Mouse (Mus musculus): Measurements from ENCODE around the gene Gal3st1.
"Not testable (repeated sequence)": the region's sequence is repeated elsewhere in the genome, so short reads cannot be mapped to it uniquely, and the experiment has no call there.

The Gal3st1 gene

DNA sequence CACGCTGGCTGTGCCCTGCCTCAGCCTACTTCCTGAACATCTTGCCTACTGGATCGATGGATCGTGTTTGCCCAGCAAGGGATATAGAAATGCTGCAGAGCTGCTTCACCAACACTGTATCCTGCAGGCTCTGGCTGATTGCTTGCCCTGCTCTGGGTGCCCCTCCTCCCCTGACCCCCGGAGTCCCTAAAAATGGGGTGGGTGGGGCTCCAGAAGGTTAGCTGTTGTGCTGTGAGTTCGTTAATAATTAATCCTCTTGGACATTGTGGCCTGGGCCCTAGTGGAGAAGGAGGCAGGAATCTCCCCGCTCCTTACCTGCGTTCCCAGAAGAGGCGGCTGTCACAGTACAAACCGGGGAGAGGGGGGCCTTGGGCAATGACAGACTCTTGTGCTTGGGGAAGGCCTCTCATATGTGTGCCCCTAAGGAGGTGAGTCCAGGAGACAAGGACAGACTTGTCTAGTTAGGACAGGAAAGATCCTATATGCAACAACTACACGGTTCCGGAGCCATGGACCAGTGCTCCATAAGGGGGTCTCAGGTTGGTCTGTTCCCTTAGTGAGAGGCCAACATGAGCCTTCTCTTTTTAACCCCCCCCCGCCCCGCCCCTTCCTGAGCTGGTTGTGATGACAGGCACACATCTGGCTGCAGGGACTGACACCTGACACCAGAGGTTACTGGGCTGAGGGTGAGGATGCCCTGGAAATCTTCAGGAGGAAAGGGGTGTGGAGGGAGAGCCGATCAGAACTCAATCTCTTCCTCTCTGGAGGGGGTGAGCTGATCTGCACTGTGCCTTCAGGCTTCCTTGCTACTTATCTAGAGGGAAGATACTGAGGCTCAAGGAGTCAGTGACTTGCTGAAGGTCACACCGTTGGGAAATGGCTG is 668 bp downstream of the Gal3st1 start:
- no peak for DNase-seq

DNA sequence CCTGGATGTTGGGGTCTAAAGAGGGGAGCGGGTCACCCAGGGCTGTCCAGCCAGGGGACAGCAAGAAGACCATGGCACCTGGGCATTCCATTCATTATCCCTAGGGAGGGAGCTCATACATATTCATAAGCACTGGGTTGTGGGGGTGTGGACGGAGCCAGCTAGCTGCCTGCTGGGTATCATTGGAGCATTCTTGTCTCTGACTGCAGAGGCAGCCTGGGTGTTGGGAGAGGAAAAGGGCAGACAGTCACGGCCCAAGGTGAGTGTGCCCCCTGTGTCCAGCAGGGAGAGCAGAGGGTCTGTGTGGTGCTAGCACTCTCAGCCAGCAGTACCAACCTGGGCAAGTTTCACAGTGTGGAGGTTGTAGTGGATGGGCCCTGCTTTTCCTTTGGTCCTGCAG is 6.3 kb downstream of the Gal3st1 start:
- DNase-seq: no peak

DNA sequence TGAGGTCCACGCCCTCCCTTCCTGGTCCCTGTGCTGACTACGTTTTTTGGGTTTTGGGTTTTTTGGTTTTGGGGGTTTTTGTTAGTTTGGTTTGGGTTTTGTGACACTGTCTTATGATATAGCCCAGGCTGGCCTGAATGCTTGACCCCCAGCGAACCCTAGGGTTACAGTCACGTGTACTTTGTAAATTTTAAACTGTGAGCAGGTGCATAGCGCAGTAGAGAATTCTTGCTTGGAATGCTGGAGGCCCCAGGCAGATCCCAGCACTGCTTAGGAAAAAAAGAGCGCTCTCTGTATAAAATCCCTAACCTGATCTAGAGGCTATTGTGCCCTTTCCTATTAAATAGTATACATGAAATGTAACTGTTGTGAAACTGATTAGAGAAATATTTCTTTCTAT is 9.7 kb downstream of the Gal3st1 start:
- no peak for DNase-seq

DNA sequence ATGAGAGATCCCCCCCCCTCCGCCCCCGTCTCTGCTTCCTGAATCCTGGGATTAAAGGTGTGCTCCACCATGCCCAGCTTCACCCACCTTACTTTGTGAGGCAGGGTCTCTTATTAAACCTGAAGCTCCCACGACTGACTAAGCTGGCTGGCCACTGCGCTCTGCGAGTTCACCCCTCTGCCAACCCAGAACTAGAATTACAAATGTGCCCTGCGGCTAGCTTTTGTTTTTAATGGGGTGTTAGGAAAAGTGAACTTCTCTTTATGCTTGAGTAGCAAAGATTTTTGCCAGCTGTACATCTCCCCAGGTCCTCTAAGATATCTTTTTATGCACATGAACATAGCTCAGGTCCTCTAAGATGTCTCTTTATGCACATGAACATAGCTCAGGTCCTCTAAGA is 10.5 kb downstream of the Gal3st1 start:
- DNase-seq: no peak

DNA sequence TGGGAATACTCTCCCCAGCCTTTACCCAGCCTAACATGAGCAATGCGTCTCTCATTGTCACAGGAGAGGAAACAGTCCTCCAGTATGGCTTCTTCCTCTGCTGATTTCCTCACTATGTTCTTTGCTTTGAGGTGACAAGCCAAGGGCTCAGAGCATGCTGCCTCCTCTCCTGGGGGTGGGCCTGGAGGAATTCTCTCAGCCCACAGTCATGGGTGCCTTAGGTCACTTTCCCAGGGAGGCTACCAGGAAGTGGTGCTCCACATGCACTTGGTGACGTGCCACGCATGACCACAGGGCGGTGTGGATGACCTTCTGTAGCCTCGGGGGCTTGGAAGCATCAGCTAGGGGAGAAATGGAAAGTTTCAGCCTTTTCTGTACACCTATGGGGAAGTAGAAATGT is 12.1 kb downstream of the Gal3st1 start:
- no peak for DNase-seq

DNA sequence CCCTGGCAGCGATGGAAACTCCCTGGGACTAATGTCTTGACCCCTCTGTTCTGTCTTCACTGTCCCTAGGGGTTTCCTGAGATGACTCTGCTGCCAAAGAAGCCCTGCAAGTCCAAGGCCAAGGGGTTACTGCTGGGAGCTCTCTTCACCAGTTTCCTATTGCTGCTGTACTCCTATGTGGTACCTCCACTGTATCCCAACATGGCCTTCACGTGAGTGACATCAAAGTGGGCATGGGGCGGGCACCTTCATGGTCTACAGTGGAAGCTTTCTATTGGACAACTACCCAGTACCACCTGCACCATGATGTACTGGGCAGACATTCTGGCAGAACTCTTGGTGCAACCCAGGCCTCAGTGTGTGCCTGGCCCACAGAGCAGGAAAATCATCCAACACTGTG is 13.4 kb downstream of the Gal3st1 start:
- DNase-seq: no peak

DNA sequence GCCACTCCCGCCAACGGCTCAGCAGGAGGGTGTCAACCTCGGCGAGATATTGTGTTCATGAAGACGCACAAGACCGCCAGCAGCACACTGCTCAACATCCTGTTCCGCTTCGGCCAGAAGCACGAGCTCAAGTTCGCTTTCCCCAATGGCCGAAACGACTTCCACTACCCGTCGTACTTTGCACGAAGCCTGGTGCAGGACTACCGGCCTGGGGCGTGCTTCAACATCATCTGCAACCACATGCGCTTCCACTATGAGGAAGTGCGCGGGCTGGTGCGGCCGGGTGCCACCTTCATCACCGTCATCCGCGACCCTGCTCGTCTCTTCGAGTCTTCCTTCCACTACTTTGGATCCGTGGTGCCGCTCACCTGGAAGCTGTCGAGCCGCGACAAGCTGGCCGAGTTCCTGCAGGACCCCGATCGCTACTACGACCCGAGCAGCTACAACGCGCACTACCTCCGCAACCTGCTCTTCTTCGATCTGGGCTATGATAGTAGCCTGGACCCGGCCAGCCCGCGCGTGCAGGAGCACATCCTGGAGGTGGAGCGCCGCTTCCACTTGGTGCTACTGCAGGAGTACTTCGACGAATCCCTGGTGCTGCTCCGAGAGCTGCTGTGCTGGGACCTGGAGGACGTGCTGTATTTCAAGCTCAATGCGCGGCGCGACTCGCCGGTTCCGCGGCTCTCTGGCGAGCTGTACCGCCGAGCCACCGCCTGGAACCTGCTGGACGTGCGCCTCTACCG is 14.7 kb downstream of the Gal3st1 start:
- no peak for DNase-seq

DNA sequence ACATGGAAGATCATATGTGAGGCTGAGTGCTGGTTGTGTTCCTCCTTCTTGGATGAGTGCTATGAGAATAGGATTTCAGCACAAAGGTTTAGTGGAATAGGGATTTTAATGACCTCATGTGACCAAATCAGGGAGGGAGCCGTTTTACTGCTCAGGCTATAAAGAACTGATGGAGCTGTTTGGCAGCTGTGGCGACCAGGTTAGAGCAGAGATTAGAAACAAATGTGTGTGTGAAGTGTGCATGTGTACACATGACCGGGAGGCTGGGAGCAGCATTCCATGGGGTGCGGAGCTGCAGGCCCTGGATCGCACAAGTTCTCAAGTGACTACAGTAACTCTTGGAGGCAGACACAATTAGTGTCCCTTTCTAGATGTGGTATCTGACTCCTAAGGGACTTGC is 16.1 kb downstream of the Gal3st1 start:
- DNase-seq: no peak

DNA sequence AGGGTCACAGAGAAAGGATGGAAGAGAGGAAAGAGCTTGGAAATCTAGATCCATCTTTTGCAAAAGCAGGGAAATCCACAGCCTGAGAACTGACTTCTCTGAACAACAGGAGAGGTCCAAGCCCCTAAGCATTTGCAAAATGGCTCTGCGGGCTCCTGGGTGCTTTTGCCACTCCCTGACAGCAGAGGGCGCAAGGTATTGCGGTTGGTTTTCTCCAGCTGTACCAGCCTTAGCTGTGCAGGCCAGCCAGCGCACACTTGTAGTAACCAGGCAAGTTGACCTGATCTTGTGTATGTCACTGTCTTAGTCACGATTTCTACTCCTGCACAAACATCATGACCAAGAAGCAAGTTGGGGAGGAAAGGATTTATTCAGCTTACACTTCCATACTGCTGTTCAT is 18.2 kb downstream of the Gal3st1 start:
- DNase-seq: peak; percentile 53

DNA sequence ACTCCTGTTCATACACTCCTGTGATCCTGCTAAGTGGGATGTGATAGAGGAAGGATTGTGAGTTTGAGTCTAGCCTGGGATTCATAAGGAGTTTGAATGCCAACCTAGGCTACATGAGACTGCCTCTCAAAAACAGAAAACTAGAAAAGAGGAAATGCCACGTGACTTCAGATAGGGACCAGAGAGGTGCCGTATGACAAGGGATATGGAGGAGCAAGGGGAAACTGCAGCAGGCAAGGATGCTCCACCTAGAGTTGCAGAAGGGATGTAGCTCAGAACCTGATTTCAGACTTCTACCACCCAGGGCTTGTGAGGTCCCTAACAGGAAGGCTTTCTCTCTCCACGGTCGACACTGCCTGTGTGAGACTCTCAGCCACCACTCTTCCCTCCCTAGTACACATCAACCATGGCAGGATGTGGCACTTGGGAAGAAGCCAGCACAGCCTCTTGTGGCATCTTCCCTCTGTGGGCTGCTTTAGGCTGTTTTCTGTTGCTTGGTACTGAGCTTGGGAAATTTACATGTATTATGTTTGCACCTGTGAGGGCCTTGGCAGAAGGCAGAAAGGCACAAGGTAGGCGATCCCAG is 21.9 kb downstream of the Gal3st1 start:
- no peak for DNase-seq

DNA sequence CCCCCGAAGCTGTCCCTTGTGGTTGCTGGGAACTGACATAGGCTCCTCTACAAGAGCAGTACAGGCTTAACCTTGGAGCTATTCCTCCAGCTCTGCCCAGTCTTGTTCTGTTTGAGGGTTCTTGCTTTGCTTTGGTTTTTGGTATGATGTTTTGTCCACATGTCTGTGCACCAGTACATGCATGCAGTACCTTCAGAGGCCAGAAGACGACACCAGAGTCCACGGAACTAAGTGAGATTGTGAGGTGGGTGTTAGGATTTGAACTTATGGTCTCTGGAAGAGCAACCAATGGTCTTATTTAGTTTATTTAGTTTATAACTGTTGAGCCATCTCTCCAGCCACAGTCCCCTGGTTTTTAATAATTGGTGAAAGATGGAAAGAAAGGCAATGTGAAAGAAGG is 23.0 kb downstream of the Gal3st1 start:
- DNase-seq: no peak

DNA sequence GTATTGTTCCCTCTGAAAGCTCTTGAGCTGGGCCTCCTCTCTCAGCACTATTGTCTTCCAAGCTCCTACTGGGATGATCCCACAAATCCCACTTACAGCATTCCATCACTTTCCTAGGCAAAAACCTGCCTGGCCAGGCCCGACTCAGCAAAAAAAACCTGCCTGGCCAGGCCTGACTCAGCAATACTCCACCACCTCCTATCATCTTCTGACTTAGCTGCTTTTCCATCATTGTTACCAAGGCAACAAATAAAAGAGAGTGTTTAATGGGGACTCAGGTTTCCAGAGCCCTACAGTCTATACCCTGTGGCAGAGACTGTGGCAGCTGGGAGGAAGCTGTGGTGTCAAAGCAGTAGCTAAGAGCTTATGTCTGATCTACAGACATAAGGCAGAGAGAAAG is 29.2 kb downstream of the Gal3st1 start:
- DNase-seq: no peak

DNA sequence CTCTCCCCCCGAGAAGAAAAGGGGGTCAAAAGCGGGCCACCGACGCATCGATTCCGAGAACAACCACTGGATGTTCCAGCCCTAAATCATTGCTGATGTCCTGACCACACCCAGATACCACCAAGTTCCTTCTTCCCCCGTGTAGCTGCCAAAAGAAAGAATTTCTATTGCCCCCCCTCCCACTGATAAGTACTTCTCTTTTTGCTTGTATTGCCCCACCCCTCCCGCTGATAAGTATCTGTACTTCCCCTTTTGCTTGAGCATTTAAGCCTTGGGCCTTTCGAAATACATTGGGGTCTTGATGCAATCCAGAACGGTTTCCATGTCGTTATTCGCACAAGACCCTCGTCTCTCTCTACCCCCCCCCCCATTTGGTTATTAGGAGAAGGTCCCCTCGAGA is 32.4 kb downstream of the Gal3st1 start:
- not testable (repeated sequence) for DNase-seq

DNA sequence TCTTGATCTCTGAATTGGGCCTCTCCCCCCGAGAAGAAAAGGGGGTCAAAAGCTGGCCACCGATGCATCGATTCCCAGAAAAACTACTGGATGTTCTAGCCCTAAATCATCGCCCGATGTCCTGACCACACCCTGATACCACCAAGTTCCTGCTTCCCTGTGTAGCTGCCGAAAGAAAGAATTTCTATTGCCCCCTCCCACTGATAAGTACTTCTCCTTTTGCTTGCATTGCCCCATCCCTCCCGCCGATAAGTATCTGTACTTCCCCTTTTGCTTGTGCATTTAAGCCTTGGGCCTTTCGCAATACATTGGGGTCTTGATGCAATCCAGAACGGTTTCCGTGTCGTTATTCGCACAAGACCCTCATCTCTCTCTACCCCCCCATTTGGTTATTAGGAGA is 38.7 kb downstream of the Gal3st1 start:
- not testable (repeated sequence) for DNase-seq

DNA sequence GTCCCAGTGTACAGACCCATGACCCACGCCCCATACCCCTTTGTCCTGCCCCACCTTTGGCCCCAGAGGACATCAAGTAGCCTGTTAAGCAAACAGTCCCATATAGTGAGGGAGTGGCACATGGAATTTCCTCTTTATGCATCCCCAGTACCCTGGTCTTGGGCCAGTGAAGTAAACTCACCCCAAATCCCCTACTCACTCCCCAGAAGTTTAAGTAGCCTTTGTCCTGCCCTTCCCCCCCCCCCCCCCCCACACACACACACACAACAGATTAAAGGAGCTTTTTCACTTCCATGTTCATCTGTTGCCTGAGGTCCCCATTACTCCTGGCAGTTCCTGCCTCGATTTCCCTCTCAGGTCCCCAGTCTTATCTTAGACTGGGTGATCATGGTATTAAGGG is 39.9 kb downstream of the Gal3st1 start:
- DNase-seq: no peak

DNA sequence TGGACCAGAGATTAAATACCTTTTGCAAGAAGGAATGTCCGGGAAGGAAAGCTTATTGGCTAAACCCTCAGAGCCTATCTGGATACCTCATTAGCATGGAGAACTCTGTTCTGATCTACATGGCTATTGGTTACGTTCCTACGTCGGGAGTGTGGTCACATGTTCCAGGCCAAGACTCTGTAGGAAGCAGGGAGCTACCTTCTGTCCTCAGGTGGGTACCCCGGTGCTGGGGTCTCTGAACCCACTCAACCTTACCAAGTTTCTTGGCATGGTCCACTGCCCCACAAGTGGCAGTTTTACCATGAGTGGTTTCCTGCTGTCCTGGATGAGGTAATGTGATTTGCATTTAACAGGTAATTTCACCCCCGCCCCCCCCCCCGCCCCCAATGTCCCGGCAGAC is 43.6 kb downstream of the Gal3st1 start:
- DNase-seq: no peak

DNA sequence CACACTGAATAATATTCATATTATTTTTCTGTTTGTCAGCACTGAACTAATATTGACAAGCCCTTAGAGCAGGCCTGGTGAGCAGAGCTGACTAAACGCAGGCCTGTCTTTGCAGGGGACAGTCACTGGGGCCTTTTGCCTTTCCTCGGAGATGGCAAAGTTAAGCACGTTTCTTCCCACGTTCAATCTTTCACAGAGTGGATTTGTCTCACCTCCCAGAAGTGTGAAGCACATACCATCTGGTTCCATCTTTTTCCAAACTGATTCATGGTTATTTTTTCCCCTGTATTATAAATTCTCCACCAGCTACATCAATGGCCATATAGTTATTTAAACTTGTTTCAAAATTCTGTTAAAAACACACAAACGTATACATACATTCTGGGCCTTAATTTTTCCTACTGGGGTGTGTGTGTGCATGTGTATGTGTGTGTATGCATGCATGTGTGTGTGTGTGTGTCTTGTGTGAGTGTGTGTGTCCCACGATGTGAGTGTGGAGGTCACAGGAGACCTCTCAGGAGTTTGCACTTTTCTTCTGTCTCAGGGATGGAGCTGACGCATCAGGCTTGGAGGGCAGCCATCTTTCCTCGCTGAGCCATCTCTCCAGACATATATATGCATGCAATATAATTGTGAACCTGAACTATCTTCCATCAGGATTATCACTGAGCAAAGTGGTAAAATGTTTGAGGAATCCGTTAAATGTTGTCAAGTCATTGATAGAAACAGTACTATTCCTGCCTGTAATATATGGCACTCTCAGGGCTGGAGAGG is 44.3 kb downstream of the Gal3st1 start:
- DNase-seq: no peak

DNA sequence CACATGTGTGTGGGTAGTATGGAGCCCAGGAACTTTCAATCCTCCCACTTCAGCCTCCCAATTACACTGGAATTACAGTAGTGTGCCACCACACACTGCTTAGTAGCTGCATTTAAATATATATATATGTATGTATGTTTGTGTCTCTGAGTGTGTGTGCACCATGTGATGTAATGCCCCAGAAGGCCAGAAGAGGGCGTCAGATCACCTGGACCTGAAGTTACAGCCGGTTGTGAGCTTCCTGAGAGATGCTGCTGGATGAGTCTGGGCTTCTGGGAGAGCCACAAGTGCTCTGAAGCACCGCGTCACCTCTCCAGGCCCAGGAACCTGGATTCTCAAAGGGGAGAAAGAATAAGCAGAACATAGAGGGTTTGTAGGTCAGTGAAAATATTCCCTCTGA is 45.9 kb downstream of the Gal3st1 start:
- DNase-seq: no peak

DNA sequence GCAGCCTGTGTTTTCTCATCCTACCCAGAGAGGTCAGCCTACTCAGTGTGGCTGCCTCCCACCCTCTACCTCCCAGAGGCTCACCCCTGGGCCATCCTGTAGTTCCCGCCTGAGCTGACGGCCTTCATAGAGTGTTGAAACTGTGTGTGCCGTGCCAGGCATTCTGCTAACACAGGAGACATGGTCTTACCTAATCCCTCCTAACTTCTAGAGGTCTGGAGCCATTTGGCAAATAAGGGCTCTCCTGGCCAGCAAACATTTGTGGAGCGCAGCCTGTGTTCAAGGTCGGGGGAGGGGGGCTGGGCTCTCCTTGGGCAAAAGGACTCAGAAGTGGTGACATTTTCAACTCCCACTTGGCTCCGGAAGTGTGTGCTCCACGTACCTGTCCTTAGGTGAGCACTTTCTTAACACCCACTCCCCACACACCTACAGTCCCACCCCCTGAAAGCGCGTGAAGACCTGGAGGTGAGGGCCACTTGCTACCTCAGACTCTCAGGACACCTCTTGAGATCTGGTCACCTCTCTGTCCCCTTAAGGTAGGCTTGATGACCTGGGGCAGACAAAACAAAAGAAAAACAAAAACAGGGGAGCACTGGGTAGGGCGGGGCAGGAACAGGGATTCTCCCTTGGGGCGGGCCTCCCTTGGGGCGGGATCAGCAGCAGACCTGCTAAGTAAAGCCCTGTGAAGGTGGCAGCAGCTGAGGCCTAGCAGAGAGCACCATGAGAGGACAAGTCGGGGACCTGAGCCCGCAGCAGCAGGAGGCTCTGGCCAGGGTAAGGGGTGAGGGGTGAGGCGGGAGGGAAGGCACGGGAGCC is 47.9 kb downstream of the Gal3st1 start, which contains the start of gene Sec14l4:
TSS of gene Sec14l4 (plus strand) at position 337 of the 816 bp plus-strand sequence.
- DNase-seq: no peak

DNA sequence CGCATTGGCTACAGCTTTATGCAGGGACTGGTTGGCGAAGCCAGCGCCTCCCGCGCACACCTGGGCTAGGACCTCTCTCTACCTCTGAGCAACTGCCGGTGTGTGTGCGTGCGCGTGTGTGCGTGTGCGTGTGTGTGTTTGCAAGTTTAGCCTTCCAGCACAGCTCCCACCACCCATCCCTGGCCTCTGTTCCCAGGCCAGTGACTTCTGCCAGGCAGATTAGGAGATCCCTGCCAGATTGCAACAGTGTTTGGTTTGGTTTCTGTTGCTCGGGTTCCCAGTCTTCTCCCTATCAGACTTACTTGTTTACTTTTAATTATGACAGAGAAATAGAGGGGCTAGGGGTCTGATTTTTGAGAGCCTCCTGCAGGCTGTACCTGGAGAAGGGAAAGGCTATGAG is 48.5 kb downstream of the Gal3st1 start:
- DNase-seq: no peak

DNA sequence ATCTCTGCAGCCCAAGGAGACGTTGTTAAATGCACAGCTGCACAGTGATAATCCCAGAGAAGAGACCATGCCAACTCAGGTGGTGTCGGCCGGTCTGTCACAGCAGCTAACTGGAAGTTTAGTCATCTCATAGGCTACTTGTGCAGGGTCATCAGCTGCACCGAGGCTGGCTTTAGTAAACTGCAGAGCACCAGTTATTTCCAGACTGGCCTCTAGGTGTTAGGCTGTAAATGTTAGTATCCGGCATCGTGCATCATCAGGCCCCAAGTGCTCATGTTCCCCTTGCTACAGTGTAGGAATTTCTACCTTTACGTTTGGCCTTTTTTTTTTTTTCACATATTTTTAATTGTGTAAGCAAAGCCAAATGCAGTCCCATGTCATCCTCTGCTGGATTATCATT is 50.0 kb downstream of the Gal3st1 start:
- no peak for DNase-seq

DNA sequence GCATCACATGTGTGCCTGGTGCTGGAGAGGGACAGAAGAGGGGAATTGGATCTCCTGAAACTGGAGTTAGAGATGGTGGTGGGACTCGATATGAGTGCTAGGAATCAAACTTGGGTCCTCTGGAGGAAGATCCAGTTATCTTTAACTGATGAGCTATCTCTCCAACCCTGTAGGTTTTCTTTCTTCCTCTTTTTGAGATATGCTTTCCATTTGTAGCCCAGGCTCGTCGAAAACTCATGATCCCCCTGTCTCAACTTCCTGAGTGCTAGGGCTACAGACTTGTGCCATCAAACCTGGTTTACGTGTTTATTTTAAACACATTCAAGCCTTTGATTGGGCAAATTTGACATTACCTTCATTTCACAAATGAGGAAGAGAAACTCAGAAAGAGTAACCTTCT is 50.7 kb downstream of the Gal3st1 start:
- no peak for DNase-seq

All from thymus, postnatal 25 days (tissue).